Mouse (Mus musculus) adrenal gland, adult 18-20 months (tissue): ENCODE measurements around the gene Ablim2. TPM values are rescaled to one million over a fixed set of nuclear protein-coding genes. Genes with fewer than 3 reads are reported as not detected.
A peak's percentile ranks its signal among the peaks of the same experiment; 100 is the strongest.

Experiments used
- DNase-seq, 2 experiments: peaks; one replicate each; pipeline ENCODE4 v3.0.0; 2021 to 2022; ENCODE audit warnings: low spot score in 2 of 2
- total RNA-seq, 2 experiments: library from RNA; stranded (reverse); gene quantifications; 1 replicate in 1 of 2; 2 replicates in 1 of 2; pipeline ENCODE4 v1.2.3; 2021

Gene Ablim2
- total RNA-seq, 2 experiments from 2014 or later, result 7.5 to 8.0 TPM

DNA sequence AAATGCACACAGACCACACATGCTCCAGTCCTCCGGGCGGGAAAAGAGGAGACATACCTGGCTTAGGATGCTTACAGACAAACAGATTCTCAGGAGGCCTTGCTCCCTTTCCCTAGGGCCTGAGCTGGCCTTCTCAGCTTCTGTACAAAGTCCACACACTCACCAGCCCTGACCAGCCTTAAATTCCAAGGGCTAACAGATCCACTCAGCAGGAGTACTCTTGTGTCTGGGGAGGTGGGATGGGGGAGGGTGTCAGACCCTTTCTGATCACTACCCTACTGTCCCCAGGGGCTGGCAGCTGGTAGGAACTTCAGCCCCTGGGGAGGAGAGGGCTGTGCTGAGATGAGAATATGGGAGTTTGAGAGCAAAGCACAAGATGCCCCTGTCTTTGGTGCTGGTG is 18.7 kb upstream of the Ablim2 start:
- DNase-seq, result no peak

DNA sequence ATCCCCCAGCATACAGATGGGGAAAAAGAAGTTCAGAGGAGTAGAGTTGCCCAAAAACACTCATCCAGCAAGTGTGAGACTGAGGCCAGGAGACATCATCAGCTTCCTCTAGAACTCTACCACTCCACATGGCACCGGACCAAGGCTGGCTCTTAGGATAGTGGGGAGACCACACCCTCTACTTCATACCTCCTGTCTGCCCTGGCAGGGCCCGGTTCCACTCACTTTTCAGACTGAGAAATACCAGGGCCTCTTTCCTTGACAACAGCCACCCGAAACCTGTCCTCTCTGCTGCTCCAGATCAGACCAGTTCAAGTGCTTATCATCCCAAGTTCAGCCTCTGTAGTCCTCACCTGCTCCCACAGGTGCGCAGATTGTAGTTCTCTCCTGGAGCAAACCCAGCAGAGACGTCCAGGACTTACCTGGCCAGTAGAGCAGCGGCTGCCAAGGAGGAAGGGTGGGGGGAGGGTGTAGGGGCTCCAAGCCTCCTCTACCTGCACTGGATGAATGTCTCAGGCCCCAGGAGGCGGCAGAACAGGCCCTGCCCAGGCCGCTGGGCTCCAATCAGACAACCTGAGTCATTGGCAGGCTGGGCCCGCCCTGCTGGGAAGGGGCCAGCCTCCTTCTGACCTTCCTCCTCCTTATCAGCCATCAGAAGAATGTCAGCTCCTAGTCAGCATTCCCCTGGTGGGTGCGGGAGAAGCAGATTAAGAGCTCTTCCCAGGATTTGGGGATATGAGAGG is 18.0 kb upstream of the Ablim2 start, which contains the start of gene Sh3tc1:
Gene Sh3tc1 (minus strand): TSS at position 452 of the 743 bp plus-strand sequence.
- peak; percentile 56 to 62 for DNase-seq

DNA sequence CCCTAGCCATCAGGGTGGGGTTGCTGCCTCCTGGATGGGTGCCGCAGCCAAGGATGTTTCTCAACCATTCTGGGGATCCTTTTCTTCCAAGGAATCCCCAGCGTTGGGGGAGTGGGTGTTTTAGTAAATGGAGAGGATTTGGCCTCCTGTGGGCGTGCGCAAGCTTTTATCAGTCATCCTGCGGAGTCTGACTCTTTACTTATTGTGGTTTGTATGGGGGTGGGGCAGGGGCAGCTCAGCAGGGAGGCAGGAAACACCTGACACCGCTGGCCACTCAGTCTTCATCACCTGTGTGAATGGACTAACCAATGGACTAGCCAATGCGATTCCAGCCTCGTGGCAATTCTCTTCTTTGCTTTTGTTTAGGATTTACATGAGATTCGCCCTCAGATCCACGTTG is 17.0 kb upstream of the Ablim2 start:
- DNase-seq, result no peak

DNA sequence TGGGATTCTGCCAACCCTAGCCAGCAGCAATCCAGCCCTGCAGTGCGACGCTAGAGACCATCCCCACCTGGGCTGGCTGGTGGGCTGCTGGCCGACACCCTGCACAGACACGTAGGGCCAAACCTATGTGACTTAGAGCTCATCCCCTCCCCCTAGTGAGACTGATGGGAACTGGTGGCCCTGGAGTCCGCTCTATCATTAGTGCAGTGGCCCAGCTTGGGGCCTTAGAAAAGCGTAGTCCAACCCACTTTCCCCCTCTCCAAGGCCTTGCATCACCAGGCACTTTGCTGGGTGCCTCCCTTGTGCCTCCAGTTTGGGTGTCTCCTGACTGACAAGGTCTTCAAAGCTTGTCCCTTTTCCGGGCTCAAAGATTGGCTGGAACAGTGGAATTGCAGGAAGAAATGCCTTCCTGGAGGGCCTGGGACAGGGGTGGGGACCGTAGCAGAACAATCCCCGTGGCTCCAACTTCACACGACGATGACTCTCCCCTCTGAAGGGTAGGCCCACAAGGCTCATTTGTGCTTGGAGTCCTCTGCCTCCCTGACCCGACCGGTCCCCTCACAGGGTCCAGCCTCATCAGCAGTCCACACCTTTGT is 16.4 kb upstream of the Ablim2 start:
- DNase-seq, result no peak

DNA sequence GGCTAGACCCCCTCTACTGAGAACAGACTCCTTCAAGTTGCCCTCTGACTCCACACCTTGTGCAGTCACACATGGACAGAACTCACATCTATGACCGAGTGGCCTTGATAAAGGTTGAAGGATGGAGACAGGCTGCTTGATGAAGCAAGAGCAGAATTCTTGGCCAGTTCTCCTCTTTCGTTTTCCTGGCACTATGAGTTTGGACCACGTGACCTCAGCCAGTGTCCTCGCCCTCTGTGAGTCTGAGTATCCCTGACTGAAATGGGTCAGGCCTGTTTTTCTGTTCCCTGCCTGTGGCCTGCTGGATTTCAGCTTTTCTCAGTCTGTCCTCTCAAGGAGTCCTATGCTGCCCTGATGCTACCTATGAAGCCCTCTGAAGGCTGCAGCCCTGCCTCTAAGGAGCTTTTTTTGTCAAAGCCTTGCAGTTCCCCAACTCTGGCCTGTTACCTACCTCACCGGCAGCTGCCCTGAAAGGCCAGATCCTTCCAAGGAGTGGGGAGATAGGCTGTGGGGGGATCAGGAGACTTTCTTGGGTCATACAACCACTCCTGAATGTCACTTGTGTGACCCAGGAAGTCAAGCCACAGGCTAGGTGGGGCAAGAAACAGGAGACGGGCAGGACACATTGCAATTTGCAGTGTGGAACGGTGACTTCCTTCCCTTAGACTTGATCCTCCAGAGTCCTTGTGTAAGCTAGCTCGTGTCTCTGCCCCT is 14.3 kb upstream of the Ablim2 start:
- peak; percentile 45 to 56 for DNase-seq

DNA sequence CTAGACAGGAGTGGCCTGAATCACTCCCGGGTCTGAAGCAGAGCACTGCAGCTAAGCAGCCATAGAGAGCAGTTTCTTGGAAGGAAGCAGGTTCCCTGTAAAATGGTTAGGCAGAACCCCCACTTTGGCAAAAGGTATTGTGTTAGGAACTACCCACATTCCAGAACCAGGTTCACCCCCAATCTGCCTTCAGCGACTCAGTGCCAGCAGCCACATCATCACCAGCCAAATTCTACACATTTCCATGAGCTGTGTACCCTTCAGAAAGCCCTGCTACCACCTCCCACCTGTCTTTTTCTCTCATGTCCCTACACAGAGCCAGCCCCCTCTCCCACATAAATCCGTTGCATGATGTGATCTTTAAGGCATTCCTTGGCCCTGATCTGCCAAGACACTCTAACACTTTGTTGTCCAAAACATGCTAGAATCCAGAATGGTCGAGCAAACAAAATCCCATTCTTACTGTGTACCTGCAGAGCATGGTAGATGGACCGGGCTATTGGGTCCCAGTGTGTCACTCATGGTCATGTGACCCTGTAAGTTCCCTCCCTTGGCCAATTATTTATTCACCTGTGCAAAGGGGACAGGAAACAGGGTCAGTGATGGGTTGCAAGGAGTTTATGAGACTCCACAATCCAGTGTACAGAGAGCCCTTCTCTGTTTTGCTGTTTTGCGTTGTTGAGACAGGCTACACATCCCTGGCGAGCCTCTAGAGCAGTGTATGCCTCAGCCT is 13.5 kb upstream of the Ablim2 start:
- DNase-seq, result no peak

DNA sequence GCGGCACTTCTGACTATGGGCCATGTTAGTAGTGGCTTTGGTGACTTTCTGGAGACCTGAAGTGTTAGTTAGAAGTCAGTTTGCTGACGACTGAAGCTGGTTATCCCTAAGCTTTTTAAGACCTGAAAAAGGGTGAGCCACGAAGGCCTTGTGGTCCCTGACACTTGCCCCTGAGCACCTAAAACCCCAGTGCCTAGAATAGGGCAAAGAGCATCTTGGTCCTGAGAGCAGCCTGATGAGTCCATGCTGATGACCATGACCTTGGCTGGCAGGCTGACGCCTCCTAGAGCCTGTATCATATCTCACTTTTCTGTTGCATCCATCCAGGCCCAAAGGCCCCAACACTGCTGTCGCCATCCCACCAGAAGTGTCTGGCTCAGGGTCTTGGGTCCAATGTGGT is 12.3 kb upstream of the Ablim2 start:
- DNase-seq, result no peak

DNA sequence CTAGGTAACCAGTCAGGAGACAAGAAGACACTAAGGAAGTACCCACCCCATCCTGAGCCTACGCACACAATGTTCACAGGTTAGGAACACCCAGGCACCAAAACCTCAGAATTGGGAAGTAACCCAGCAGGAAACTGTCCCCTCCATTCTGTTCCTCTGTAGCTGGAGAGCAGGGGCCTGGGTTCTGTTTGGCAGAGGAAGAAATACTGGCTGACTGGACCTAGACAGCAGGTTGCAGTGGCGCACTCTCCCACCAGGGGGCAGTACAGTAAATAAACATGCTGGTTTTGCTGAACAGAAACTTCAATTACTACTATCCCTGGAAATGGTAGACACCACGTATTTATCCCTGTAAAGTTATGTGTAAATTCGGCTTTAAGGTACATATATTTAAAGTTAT is 10.8 kb upstream of the Ablim2 start:
- DNase-seq, result peak; percentile 81 to 83

DNA sequence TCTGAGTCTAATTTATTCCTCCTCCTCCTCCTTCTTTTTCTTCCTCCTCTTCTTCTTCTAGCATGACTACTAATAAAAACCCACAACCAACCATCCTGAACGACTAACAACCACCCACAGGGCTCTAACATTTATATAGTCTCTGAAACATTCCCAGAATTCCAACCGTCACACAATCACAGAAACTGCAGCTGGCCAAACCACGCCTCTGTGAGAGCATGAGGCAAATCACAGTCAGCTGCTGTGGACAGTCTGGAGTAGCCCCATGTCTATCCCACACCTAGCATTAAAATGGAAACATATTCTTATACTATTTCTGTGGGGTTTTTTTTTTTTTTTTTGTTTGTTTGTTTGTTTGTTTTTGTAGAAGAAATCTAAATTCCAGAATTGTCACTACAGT is 8.3 kb upstream of the Ablim2 start:
- no peak for DNase-seq

DNA sequence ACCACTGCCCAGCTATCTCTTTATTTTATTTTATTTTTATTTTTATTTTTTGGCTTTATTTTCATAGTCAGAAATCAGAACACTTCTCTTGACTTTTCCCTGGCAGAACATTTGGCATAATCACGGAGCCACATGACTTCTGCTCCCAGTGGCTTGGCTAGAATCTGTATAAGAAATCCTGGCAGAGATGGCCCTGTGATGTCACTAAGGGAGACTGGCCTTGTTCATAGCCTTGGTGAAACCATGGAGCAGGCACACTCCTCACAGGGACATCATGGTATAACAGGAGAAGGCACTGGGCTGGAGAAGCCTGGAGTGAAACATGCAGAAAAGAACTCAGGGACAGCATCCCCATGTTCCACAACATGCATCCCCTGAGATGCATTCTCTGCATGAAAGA is 7.7 kb upstream of the Ablim2 start:
- DNase-seq, result no peak

DNA sequence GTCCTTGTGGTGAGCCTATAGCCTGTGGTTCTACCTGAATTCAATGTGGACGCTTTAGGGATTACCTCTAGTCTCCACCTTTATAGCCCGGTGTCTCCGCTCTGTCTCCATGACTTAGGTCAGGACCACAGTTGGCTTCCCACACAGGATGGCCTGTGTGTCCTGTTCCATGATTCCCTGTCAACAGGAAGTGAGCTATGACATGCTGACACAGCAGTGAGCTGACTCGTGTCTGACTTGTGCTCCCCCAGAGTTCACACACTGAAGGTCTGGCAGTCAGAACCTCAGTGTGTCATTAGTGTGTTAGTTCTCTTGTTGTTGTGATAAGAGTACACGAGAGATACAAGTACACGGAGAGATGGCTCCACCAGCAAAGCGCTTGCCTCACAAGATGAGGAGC is 6.7 kb upstream of the Ablim2 start:
- no peak for DNase-seq

DNA sequence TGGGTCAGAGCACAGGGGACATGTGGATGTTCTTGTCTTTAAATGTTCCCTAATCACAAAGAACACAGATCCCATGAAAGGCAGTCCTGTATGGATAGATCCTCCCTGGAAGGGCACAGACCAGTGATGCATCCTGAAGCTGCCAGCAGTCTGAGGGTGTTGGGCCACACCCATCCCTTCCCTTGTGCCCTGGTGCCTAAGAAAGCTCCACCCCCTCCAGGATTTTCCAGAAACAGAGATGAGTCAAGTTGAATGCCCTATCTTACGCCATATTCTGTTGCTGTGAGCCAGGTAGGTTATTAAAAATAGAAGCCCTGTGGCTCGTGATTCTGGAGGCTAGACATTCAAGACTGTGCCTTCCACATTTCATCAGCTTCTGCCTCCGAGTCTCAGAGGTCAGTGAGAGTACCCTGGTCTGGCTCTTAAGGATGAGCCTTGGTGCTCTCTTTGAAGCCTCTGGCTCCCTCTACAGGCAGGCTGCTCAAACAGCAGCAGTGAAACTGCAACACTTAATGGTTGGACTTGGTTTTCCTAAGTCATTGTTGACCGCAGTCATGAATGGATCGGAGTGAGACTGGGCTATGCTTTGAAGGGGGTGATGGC is 2.4 kb upstream of the Ablim2 start:
- DNase-seq, result peak; percentile 59 to 63

DNA sequence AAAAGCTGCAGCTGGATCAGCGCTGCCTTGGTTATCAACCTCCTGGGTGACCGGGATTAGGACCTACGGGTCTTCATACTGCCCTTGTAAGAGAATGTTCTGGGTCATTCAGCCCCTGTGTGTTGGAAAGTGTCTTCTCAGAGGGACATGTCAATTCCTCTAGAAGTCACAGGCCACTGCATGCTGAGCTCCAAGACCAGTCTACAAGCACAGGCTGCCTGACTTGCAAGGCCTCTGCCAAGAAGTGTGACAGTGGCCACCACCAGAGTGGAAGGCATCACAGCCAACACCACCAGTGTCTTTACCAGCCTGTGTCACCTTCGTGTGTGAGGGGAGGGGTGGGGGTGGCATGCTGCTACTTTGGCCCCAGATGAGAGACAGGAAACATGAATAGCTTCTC is 1.7 kb upstream of the Ablim2 start:
- no peak for DNase-seq

DNA sequence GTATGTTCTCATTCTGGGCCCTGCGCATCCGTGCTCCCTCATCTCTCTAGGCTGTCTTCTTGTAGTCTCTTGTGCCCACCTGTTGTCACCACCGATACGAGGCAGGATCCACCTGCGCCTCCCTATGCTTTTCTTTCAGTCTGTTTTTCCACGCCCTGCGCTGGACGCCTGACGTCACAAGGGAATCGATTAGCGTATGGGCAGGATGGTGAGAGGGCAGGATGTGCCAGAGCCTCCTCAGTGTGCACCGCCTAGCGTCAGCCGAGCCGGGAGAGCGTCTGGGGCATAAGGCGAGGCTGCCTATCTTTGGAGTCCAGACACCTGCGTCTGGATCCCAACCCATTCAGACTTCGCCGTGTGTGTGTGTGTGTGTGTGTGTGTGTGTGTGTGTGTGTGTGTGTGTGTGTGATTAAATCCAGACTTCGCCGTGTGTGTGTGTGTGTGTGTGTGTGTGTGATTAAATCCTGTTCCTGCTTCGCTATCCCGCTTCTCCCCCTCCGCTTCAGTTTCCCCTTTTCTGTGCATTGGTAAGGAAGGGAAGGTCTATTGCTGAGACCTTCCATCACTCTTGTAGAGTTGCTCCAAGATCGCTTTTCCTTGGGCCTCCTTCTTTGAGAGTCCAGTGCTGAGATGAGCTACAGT is 562 bp upstream of the Ablim2 start:
- no peak for DNase-seq

DNA sequence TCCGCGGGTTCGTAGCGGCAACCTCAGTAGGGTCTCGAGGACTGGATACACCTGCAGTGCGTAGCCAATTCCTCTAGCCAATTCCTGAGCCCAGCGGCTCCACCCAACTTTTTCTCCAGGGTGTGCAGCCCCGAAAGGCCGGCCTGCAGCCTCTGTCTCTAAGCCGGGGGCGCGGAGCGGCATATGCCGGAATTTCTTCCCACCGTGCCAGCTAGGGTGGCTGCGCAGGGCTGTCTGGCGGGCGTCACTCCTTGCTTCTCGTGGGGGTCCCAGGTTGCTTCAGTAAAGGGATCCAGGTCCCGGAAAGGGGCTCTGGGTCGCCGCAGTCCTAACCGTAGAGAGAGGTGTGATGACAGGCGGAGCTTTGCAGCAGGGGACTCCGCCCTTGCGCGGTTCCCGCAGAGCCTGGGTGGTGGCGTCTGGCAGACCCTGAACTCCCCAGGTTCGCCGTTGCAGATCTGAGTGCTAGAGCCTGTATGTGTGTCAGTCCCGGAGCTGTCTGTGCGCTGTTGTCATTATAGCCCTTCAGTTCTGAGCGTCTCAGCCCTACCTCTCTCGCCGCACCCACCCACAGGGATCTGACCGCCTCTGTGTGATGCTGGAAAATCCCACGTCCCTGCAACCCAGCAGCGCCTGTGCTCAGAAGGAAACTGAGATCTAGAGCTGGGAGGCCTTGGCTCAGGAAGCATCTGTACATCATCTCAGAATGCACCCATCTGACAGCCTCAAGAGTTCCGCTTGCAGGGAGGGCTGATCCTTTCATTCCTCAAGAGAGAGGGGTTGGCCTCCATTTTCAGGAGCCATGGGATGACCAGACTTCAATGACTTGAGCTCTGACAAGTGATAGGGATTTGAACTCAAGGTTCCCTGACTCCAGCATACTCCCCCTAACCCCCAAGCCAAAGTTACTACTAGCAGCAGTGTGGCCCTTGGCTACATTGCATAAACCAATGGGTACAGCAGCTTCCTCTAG is 687 bp downstream of the Ablim2 start:
- DNase-seq, result no peak

DNA sequence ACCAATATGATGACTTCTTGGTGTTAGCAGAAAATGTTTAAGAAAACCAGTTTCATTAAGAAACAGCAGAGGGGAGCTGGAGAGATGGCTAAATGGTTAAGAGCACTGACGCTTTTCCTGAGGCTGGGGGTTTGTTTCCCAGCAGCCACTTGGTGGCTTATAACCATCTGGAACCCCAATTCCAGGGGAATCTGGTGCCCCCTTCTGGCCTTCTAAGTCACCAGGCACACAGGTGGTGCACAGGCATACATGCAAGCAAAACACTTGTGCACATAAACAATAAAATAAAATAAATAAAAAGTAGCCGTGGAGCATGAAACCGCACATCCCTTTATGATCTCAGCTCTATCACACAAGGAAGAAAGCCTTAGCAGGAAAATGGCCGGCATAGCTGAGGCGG is 3.6 kb downstream of the Ablim2 start:
- no peak for DNase-seq

DNA sequence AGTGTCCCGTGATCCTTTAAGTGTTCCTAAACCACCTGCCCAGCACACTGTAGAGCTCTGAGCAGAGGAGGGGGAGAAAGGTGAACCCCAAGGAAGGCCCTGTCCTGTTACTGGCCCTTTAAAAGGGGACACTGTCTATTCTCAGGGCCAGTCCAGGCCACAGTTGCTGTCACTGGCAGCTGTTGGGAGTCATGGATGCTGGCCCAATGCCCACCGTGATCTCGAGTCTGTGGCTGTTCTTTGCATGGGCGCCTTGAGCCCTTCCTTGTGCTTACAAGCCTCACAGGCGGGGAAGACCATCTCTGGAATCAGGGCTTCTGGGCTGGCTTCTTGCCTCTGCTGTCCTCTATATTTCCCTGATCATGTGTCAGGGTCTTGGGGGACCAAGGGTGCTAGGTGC is 4.7 kb downstream of the Ablim2 start:
- no peak for DNase-seq

DNA sequence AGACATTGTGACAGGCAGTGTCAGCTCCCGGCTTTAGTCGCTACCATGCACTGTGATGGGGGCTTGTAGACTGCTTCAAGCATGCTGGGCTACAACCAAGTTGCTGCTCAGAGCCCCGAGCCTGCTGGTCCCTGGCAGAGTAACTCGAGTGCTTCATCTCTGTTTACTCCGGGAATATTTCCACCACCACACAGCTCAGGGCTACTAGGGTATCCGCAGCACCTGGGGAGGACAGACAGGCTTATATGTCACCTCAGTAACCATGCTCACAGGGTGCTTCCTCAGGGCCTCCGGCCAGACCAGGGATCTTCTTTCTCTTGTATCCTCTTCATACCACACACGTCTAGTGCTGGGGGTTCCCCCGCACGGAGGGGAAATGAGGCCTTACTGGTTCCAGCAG is 5.2 kb downstream of the Ablim2 start:
- no peak for DNase-seq

DNA sequence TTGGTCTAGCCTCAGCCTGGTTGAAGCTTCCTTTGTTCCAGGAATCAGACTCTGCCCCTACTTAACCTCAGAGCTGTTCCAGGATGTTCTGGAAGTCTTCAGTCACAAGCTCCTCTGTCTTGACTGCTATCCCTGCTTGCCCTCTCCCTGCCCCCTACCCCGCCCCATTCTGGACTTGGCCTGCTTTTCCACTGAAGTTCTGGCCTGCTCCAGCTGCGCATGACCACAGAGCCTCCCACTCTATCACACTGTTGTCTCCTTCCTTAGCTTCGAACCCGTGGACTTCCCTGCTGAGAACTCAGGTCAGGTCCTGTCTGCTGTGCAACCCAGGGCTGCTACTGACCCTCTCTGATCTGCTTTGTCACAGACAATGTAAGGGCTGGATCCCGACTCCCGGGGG is 8.2 kb downstream of the Ablim2 start:
- DNase-seq, result no peak

DNA sequence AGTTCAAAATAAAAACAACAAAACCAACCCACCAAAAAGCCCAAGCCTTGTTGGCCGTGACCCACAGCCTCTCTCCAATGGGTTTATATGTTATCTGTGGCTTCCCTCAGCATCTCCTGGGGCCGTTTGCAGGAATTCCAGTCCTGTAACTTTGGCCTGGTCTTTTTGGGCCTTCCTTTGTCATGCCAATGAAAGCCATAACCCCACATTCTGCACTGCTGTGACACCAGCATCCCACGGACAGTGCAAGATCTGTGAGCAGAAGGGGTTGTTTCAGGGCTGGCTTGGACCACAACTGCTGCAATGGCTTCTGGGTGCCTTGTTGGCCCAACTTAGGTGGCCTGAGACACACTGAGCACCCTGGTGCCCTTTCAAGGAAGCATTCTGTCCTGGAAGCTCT is 10.8 kb downstream of the Ablim2 start:
- no peak for DNase-seq
